Mouse (Mus musculus) megakaryocyte, embryonic 14.5 days (primary cell): ENCODE results near the gene Cd47.

Source experiments
- FLI1 ChIP-seq: IDR thresholded peaks from 2 replicates; pipeline ENCODE4 v1.6.1; 2012; ENCODE audit warnings: low read length, inconsistent platforms, mixed read lengths
- GATA1 ChIP-seq: IDR thresholded peaks from 3 replicates; pipeline ENCODE4 v1.6.1; 2012; ENCODE audit warnings: mixed read lengths, low read length, inconsistent platforms, borderline replicate concordance

- TF ChIP-seq GATA1 = no peak
- no peak for TF ChIP-seq FLI1
These were observed 14.2 kb upstream of the Cd47 start for GRCm38 (mm10) chr16:49786116-49786515.
